Mouse (Mus musculus): ENCODE data around the gene Znhit1.

- no peak for TF ChIP-seq GATA1 (IDR thresholded peaks at IDR 0.05; ENCODE audit: borderline replicate concordance, low read length)
- TF ChIP-seq FLI1 (IDR thresholded peaks at IDR 0.05; ENCODE audit: low read length): no peak
These were observed 24.7 kb upstream of the Znhit1 start for GRCm38 (mm10) chr5:137012401-137012950.

All from megakaryocyte, embryonic 14.5 days (primary cell).